Mouse (Mus musculus): ENCODE measurements around the gene Tas2r118. TPM values are rescaled to one million over a fixed set of nuclear protein-coding genes. Genes with fewer than 3 reads are reported as not detected.

Tas2r118 gene
- polyA plus RNA-seq (2015; fragmentation: Nextera tagmentation; extraction: Ambion mirVana) = not detected in 2 replicates

GRCm38 (mm10) chr6:23969960-23970359, at the start of gene Tas2r118:
Gene Tas2r118, minus strand, starts transcription at chr6:23970060.
- Histone ChIP-seq H3K9me3 (replicated peaks; ENCODE audit: control insufficient read depth, low read length) (no peaks in the 10 kb centered on the region), H3K27me3 (ENCODE audit: control insufficient read depth, insufficient read depth, low read length) (no peaks in the 10 kb centered on the region), H3K4me1 (ENCODE audit: control insufficient read depth, insufficient read depth, low read length) (no peaks in the 10 kb centered on the region), H3K27ac (ENCODE audit: low read length) (no peak within 1 kb of the TSS), H3K9ac (ENCODE audit: low read length) (no peak within 1 kb of the TSS), H3K36me3 (ENCODE audit: control insufficient read depth, insufficient read depth) (no peaks in the 10 kb centered on the region), H3K4me3 (ENCODE audit: low read length) (no peak within 1 kb of the TSS), H3K4me2 (ENCODE audit: low read depth, low read length) (no peak within 1 kb of the TSS)
- WGBS = 88% methylated on average over 5 of the region's 5 CpGs
- ATAC-seq (replicated peaks; ENCODE audit: extremely low read depth, insufficient read depth, low FRiP score) = no peak

- no peaks in the 10 kb centered on the region for H3K27me3 ChIP-seq (ENCODE audit: control insufficient read depth, insufficient read depth, low read length)
Observed at GRCm38 (mm10) chr6:24018320-24018719, 48.5 kb upstream of the Tas2r118 start.

GRCm38 (mm10) chr6:23993276-23993675, 23.4 kb upstream of the Tas2r118 start:
- Histone ChIP-seq H3K9me3 (replicated peaks; ENCODE audit: control insufficient read depth, low read length) (no peaks in the 10 kb centered on the region), H3K9ac (ENCODE audit: low read length) (no peak overlapping the region), H3K27ac (ENCODE audit: low read length) (no peak overlapping the region), H3K4me2 (ENCODE audit: low read depth, low read length) (no peak overlapping the region), H3K27me3 (ENCODE audit: control insufficient read depth, insufficient read depth, low read length) (no peaks in the 10 kb centered on the region), H3K36me3 (ENCODE audit: control insufficient read depth, insufficient read depth) (no peaks in the 10 kb centered on the region), H3K4me1 (ENCODE audit: control insufficient read depth, insufficient read depth, low read length) (no peaks in the 10 kb centered on the region), H3K4me3 (ENCODE audit: low read length) (no peak overlapping the region)
- WGBS = 57% methylated on average over 2 of the region's 2 CpGs
- no peak for ATAC-seq (replicated peaks; ENCODE audit: extremely low read depth, insufficient read depth, low FRiP score)

More at GRCm38 (mm10) chr6:24018320-24018719, 48.5 kb upstream of the Tas2r118 start:
- Histone ChIP-seq H3K36me3 (ENCODE audit: control insufficient read depth, insufficient read depth) (no peaks in the 10 kb centered on the region), H3K27ac (ENCODE audit: low read length) (no peak overlapping the region), H3K4me2 (ENCODE audit: low read depth, low read length) (no peak overlapping the region), H3K4me1 (ENCODE audit: control insufficient read depth, insufficient read depth, low read length) (no peaks in the 10 kb centered on the region), H3K4me3 (ENCODE audit: low read length) (no peak overlapping the region), H3K9me3 (replicated peaks; ENCODE audit: control insufficient read depth, low read length) (0 out of 2 replicates have a peak, but pooled peaks cover 2% of the 10 kb centered on the region), H3K9ac (ENCODE audit: low read length) (no peak overlapping the region)
- no peak; the same call in 1 of the 2 replicates for ATAC-seq (replicated peaks; ENCODE audit: extremely low read depth, insufficient read depth, low FRiP score)
- 37% methylated on average over 3 of the region's 5 CpGs for WGBS

DNA sequence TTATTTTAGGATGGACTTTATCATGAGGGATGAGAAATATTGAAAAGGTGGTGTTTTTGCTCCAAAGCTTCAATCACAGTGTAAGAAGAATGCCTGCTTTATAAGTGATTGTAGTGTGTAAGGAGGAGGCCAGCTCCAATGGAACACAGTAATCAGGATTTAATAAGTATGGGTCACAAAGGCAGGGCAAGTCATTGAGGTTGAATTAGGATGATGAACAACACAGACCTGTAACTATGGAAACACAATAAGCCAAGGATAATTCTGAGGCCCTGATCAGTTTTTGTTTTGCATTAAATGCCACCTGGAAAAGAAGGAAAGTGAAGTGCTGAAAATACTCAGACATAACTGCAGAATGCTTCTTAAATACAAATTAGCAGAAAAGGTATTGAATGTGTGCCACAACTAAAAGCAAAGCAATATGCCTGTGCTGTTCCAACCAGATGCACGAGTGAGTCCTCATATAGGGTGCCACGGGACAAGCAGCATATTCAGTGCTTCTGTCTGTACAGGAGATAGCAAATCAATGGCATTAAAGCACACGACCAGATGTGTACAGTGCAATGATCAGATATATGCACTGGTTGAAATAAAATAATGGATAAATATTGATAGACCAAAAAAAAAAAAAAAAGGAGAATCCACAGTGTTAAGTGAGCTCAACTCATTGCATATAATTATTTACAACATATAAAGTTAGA, 21.0 kb upstream of the Tas2r118 start:
- Histone ChIP-seq H3K27ac (ENCODE audit: low read length) (no peak overlapping the region), H3K27me3 (ENCODE audit: control insufficient read depth, insufficient read depth, low read length) (no peaks in the 10 kb centered on the region), H3K9me3 (replicated peaks; ENCODE audit: control insufficient read depth, low read length) (no peaks in the 10 kb centered on the region), H3K4me1 (ENCODE audit: control insufficient read depth, insufficient read depth, low read length) (no peaks in the 10 kb centered on the region), H3K4me2 (ENCODE audit: low read depth, low read length) (no peak overlapping the region), H3K4me3 (ENCODE audit: low read length) (no peak overlapping the region), H3K36me3 (ENCODE audit: control insufficient read depth, insufficient read depth) (no peaks in the 10 kb centered on the region), H3K9ac (ENCODE audit: low read length) (no peak overlapping the region)
- ATAC-seq (replicated peaks; ENCODE audit: extremely low read depth, insufficient read depth, low FRiP score) = no peak
- 59% methylated on average over 3 of the region's 3 CpGs for WGBS

DNA sequence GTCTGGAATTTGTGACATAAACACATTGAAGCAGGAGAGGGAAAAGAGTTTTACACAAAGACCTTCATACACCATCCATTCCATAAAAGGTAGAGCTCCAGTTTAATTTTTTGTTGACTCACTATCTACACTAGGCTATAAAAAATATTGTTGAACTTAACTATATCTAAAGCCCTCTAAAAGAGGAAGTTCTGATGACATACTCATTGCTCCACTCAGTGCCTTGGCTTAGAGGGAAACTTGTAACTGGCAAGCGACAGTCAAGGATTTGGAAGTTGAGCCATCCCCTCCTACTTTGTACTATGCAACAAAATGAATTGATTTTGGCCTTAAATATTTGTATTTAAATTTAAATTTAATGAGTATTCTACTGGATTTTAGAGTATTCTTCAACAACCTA, 16.4 kb upstream of the Tas2r118 start:
- Histone ChIP-seq H3K9me3 (replicated peaks; ENCODE audit: control insufficient read depth, low read length) (no peaks in the 10 kb centered on the region), H3K9ac (ENCODE audit: low read length) (no peak overlapping the region), H3K36me3 (ENCODE audit: control insufficient read depth, insufficient read depth) (no peaks in the 10 kb centered on the region), H3K27me3 (ENCODE audit: control insufficient read depth, insufficient read depth, low read length) (no peaks in the 10 kb centered on the region), H3K4me1 (ENCODE audit: control insufficient read depth, insufficient read depth, low read length) (no peaks in the 10 kb centered on the region), H3K27ac (ENCODE audit: low read length) (no peak overlapping the region), H3K4me3 (ENCODE audit: low read length) (no peak overlapping the region), H3K4me2 (ENCODE audit: low read depth, low read length) (no peak overlapping the region)
- ATAC-seq (replicated peaks; ENCODE audit: extremely low read depth, insufficient read depth, low FRiP score) = no peak
- 90% methylated on average over 1 of the region's 1 CpGs for WGBS

DNA sequence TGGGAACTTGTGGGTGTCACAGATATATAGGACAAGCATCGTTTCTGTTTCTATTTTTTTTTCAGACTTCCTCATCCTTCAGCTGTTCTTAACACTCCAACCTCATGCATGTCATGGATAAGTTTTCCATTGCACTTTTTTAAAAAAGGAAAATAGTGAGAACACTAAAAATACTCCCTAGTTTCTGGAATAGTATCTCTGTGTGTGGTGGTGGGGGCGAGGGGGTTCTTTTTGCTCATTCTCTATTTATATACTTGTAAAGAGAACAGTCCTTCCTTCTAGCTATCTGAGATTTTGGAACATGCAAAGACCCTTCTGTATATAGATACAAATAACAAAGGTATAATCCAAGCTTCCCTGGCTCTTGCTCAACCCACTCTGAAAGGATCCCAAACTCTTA, 2.9 kb downstream of the Tas2r118 start:
- H3K27me3 ChIP-seq (ENCODE audit: control insufficient read depth, insufficient read depth, low read length) = no peaks in the 10 kb centered on the region
- H3K4me1 ChIP-seq (ENCODE audit: control insufficient read depth, insufficient read depth, low read length) = no peaks in the 10 kb centered on the region
- no peak overlapping the region for H3K9ac ChIP-seq (ENCODE audit: low read length)
- H3K4me3 ChIP-seq (ENCODE audit: low read length) = no peak overlapping the region
- no peak overlapping the region for H3K4me2 ChIP-seq (ENCODE audit: low read depth, low read length)
- 50% methylated on average over 2 of the region's 2 CpGs for WGBS
- H3K9me3 ChIP-seq (replicated peaks; ENCODE audit: control insufficient read depth, low read length) = no peaks in the 10 kb centered on the region
- no peak for ATAC-seq (replicated peaks; ENCODE audit: extremely low read depth, insufficient read depth, low FRiP score)
- H3K27ac ChIP-seq (ENCODE audit: low read length) = no peak overlapping the region
- H3K36me3 ChIP-seq (ENCODE audit: control insufficient read depth, insufficient read depth) = no peaks in the 10 kb centered on the region

GRCm38 (mm10) chr6:23965925-23966324, 3.9 kb downstream of the Tas2r118 start:
- H3K4me2 ChIP-seq (ENCODE audit: low read depth, low read length) = no peak overlapping the region
- H3K9me3 ChIP-seq (replicated peaks; ENCODE audit: control insufficient read depth, low read length) = no peaks in the 10 kb centered on the region
- H3K4me3 ChIP-seq (ENCODE audit: low read length) = no peak overlapping the region
- ATAC-seq (replicated peaks; ENCODE audit: extremely low read depth, insufficient read depth, low FRiP score) = no peak
- H3K27ac ChIP-seq (ENCODE audit: low read length) = no peak overlapping the region
- no peaks in the 10 kb centered on the region for H3K27me3 ChIP-seq (ENCODE audit: control insufficient read depth, insufficient read depth, low read length)
- WGBS = 62% methylated on average over 3 of the region's 3 CpGs
- no peak overlapping the region for H3K9ac ChIP-seq (ENCODE audit: low read length)
- H3K4me1 ChIP-seq (ENCODE audit: control insufficient read depth, insufficient read depth, low read length) = no peaks in the 10 kb centered on the region
- no peaks in the 10 kb centered on the region for H3K36me3 ChIP-seq (ENCODE audit: control insufficient read depth, insufficient read depth)

GRCm38 (mm10) chr6:23963741-23964140, 6.1 kb downstream of the Tas2r118 start:
- no peak overlapping the region for H3K9ac ChIP-seq (ENCODE audit: low read length)
- no peaks in the 10 kb centered on the region for H3K27me3 ChIP-seq (ENCODE audit: control insufficient read depth, insufficient read depth, low read length)
- H3K36me3 ChIP-seq (ENCODE audit: control insufficient read depth, insufficient read depth) = no peaks in the 10 kb centered on the region
- H3K9me3 ChIP-seq (replicated peaks; ENCODE audit: control insufficient read depth, low read length) = no peaks in the 10 kb centered on the region
- no peaks in the 10 kb centered on the region for H3K4me1 ChIP-seq (ENCODE audit: control insufficient read depth, insufficient read depth, low read length)
- H3K27ac ChIP-seq (ENCODE audit: low read length) = no peak overlapping the region
- no peak overlapping the region for H3K4me2 ChIP-seq (ENCODE audit: low read depth, low read length)
- no peak overlapping the region for H3K4me3 ChIP-seq (ENCODE audit: low read length)
- no peak for ATAC-seq (replicated peaks; ENCODE audit: extremely low read depth, insufficient read depth, low FRiP score)
- WGBS = 42% methylated on average over 1 of the region's 1 CpGs

DNA sequence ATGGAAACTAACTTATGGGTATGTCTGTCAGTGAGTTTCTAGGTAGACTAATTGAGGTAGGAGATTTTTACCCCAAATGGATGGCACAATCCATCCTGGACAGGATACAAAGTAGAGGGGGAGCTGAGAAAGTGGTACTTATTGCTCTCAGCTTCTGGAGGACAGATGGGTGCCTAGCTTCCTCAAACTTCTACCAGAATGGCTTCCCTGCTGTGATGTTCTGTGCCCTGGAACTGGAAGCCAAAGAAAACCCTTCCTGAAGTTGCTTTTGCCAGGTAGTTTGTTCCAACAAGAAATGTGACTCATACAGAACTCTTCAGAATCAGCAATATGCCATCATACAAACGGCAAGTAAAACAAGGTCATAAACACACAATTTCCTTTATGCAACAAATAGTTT, 29.1 kb downstream of the Tas2r118 start:
- Histone ChIP-seq H3K4me1 (ENCODE audit: control insufficient read depth, insufficient read depth, low read length) (no peaks in the 10 kb centered on the region), H3K27me3 (ENCODE audit: control insufficient read depth, insufficient read depth, low read length) (no peaks in the 10 kb centered on the region), H3K9me3 (replicated peaks; ENCODE audit: control insufficient read depth, low read length) (no peaks in the 10 kb centered on the region), H3K36me3 (ENCODE audit: control insufficient read depth, insufficient read depth) (no peaks in the 10 kb centered on the region), H3K4me3 (ENCODE audit: low read length) (no peak overlapping the region), H3K9ac (ENCODE audit: low read length) (no peak overlapping the region), H3K4me2 (ENCODE audit: low read depth, low read length) (no peak overlapping the region), H3K27ac (ENCODE audit: low read length) (no peak overlapping the region)
- ATAC-seq (replicated peaks; ENCODE audit: extremely low read depth, insufficient read depth, low FRiP score) = no peak
- 81% methylated on average over 1 of the region's 1 CpGs for WGBS

All from heart, embryonic 16.5 days (tissue).